Mouse (Mus musculus) retina, embryonic 14.5 days (tissue): ENCODE measurements at regions not wholly inside any gene's neighbourhood (a gene's known extent, or its start where the extent isn't known, plus 50 kb on each side); places are given as distances from the start of the nearest gene placed in this dataset.

Experiments used
- DNase-seq: peaks from one replicate; pipeline ENCODE4 v3.0.0-alpha.2; 2015; ENCODE audit warnings: low spot score

DNA sequence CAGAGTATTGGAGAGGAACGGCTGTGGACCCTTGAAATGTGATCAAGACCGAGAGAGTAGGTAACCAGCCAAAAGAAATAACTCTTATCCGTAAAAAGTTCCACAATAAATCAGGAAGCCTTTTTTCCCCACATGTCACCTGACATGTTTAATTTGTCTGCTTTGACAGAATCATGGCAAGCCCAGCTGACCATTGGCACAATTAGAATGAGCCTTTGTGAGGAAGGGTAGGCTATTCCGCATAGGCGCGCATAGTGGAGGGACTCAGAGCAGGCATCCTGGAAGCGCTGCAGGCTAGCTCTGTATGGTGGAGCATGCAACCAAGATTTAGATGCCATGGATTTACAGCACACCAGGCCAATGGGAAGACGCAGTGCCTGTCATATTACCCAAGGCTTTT is 316.5 kb upstream of the Npvf start:
- DNase-seq, result no peak

DNA sequence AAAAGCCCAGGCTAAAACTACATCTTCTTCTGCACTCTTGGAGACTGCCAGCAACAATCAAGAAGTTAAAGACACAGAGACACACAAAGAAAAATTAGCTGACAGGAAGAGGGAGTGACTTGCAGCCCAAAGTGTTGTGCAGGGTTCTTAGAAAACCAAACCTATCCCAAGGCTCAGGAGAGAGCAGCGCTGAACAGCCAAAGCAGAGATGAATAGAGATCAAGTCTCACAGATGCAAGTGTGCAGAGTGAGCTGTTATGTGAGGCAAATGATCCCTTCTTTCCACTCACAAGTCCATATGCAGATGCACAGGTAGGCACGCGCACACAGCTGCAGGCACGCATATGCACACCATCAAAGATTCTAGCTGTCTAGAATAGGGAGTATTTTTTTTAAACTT is 318.0 kb upstream of the Npvf start:
- no peak for DNase-seq

DNA sequence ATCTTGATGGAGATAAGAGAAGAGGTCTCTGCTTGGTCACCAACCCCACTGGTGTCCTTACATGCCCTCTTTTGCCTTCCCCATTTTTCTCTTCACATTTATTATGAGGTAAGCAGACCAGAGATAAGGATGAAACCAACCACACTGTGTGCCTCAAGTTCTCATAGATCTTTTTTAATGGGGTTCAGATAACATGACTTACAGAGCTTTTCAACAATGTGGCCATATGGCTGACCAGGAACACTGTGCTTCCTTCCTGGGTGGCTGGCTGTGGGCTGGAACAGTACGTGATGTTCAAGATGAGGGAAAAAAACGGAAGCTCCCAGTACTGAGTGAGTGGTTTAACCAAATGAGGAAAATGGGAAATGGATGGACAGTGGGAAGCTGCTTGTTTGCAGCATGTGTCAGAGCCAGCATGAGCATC is 319.0 kb upstream of the Npvf start:
- no peak for DNase-seq

DNA sequence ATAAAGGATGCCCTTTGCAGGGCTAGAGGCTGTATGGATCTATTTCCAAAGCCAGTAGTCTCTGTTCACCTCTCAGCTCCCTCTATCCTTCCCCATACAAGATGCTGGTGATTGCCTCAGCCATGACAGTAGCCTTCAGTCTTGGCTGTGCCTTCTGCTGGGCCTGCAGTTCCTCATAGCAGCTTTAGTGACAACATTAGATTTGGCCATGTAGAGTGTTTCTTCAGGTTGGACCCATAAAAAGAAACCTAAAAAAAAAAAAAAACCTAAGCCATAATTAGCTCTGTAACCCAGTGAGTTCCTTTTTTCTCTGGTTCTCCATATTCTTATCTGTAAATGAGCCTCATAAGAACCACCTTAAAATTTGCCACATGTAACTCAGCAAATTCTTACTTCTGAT is 319.6 kb upstream of the Npvf start:
- no peak for DNase-seq

DNA sequence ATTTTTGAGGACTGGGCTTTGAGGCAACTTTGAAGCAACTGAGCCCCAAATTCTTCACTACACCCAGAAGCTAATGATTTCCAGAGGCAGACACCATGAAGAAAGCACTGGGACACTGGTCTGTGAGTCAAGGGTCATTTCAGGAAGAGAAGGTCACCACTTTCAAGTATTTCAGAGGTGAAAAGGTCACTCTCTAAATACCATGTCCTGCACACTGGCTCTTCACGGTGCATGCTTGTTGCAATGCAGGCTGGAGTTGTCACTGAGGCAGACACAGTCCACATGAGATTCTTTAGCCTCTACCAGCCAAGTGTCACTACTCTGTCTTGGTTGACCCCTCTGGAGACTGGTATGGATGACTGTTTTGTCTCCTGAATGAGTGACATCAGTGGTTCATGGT is 320.7 kb upstream of the Npvf start:
- no peak for DNase-seq

DNA sequence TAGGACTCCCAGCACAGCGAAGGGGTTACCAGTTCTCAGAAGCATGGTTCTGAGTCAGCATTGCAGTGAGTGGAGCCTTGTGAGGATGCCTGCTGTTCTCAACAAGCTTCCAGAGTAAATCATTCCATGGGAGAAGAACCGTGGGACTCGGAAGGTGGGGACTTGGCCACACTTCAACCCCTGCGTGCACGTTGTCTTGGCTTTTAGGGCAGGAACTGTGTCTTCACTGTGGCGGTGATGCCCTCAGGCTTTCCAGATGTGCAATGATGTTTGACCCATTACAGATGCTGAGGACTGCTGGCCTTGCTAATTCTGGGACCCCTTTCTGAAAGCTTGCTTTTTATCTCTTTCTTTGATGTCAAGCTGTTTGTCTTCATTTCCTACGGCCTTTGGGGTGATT is 322.7 kb upstream of the Npvf start:
- DNase-seq, result no peak

DNA sequence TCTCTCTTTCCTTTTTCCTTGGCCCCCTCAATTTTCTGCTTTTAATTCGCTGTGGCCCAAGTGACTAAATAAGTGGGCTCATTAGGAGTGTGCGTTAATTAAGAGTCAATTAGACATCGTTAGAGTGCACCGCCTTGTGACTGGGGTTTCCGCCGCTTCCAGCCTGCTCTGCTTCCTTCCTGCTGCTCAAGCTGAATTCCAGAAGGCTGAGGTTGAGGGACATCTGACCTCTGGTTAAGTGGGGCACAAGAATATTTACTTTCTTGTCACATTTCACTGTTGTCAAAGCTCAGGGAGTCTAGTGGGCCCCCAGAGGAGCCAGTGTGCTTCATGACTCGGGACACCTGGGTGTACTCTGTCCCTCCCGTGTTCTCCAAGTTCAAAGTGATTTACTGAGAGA is 323.1 kb upstream of the Npvf start:
- peak; percentile 43 for DNase-seq

DNA sequence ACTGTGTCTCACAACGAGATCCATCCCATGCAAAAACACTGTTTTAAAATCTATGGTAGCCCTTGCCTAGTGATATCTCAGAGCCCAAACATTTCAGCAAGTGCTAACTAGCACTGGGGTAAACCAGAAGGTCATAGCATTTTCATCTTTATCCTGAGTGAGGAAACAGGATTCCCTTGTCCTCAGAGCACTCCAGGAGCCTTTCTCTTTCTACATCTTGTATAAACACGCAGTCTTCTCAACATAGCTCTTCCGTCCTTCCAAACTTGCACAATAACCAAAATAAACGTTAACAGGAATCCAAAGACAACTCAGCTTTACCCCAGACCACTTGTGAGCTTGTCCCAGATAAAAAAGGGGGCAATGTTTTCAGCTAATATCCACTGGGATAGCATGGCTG is 323.8 kb upstream of the Npvf start:
- DNase-seq, result no peak

DNA sequence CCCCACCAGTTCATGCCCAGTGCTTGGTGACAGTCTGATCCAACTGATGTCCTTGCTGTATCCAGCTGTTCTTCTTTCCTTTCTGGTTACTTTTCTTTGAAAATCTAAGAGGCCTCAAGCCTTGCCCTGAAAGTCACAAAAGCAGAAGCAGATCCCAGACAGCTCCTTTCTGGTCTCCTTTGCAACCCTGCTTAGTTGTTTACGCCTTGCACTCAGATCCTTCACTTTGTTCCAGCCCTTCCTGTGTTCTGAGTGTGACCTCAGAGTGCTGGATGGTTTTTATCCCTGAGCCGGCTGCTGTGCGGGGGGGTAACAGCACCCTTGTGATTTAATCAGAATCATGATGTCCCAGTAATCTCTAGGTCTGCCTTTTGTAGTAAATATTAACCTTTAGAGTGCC is 324.3 kb upstream of the Npvf start:
- DNase-seq, result no peak

DNA sequence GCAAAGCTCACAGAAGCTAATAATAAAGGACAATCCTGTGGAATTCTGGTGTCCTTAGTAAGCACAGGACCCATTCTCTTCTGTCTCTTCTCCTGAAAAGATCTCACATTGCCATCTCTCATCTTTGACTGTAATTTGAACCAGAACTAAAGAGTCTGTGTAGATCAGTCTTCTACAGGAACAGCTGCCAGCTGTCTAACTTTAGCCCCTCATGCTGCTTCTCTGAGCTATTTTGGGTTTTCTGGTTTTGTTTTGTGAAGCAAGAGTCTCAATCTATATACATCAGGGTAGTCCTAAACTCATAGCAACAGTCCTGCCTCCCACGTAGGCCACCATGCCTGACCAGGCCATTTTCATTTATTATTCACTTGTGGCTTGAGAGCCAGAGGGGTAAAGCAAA is 325.5 kb upstream of the Npvf start:
- no peak for DNase-seq

DNA sequence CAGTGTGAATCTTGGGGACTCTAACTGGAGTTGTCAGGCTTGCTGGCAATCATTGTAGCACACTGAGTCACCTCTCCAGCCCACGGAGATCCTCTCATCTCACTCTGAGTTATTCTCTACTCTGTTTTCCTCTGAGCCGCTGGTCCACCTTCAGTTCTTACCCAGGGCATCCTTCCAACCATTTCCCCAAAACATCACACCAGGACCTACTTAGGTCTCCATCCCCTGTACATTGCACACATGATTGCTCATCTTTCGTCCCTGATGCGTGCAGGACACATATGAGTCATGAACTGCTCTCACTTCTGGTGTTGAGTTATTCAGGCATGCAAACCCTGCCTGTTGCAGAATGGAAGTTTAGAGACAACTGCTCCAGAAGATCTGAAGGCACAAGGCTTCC is 326.1 kb upstream of the Npvf start:
- DNase-seq, result no peak

DNA sequence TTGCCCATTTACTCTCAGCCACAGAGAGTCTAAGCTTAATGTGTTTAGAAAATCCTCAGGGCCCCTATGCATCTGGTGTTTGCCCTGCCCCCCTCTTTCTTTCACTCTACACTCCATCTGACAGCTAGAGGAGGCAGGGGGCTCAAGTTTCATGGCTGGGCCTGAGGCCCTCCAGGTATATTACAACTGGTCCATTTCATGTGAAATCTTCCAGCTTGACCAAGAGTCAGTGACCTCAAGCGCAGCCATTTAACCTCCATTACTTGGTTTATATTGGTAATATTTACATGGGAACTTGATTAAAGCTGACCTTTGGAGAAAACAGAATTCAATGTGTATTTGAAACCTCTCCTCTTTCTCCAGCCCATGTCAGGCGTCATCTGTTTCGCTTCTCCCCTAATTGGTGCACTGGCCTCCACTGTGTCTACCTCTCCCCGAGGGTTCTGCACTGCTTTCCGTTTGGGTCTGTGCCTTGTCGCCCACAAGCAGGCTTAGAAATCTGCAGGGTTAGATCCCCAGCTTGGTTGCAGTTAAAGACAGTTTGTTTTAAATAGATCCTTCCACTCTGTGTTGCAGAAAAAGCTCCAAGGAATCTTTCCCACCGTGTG is 327.6 kb upstream of the Npvf start:
- DNase-seq, result peak; percentile 26

DNA sequence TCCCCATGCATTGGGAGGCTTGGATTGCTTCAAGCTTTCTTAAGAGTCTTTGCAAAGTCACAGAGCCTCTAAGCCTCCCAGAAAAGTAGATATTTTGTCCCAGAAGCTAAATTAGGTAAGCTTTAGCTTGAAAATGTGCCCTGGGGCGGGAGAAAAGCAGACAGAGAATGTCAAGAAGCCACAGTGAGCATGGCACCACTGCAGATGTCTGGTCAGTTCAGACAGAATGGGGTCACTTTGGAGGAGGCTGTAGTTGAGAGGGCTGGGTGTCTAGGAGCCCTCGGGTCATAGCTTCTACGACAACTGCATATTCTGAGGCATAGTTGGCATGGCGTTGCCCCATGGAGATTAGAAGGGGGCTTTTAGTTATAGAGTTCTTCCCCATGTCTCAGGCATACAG is 328.6 kb upstream of the Npvf start:
- no peak for DNase-seq

DNA sequence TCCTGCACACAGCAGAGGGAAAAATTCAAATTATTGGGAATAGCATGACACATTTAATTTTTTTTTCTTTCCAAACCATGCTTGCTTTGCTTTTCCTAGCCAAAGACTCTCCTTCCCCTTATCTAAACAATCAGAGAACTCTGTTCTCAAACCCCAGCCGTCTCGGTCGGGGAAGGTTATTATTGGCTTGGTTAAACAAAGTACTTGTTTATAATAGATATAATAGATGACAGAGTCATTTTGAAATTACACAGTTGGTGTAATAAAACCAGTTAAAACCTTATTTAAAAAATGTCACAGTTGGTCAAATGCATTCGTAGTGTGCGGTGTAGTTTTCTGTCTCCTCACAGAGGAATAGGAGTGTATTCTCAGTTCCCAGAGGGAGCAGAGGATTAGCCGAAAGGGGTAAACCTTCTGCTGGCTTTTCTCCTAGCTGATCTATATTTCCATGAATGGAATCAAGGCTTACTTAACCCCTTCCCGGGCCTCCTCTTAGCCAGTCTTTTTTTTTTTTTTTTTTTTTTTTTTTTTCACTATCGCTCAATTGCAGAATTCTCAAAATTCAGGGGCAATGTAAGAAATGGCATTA is 329.4 kb upstream of the Npvf start:
- no peak for DNase-seq

DNA sequence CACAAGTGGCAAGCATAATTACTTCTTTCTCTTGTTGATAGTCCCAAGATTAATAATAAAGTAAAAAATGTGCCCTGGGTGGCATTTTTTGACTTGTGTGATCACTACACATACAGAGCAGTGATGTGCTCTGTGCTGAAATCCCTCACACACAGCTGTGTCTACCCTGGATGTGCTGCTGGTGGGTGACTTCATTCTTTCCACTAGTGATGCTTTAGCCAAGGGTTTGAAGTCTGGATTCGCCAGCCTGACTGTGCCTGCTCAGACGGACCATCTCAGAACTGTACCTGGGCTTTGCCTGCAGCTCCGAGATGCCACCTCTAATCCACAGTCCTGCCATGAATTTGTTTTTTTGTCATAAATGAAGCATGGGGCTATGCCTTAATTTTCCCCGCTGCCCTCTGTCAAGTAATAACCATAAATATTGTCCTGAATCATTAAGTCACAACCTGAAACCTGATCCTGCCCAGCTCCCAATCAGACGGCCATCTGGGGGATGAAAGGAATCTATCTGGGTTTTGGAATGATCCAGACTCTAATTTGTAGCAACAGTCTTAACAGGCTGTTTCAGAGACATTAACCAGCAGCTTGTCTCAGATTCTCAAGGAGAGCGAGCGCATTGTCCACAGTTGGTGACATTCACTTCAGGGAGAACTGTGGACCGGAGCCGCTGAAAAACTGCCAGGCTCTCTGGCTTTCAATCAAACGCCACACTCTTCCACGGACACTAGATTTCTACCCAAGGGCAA is 330.1 kb upstream of the Npvf start:
- no peak for DNase-seq

DNA sequence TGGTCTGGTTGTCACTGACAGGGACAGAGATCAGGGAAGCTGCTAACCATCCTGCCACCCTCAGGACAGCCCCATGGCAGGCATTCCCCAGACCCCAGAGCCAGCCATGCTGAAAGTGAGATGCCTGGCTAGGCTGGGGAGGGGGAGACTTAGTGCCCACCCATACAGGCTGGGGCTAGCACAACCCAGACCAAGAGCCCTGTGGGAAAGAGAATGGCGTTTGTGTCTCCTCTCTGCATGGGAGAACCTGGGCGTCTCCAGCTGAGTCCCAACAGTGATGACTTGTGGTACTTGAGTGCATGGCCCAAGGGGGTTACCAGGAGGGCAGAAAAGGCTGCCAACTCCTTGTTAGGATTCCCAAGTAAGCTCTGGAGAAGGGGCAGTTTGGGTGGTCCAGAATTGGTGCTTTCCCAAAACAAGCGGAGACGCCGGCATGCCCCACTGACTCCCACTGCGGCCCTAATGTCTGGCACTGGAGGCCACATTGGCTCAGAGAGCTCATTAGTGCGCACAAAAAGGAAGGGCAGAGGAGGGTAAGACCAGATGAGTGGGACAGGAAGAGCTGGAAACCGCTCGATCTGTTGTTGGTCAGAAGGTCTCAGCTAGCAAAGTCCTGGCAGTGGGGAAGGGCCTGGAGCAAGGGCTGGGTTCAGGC is 332.2 kb upstream of the Npvf start:
- DNase-seq, result peak; percentile 64

DNA sequence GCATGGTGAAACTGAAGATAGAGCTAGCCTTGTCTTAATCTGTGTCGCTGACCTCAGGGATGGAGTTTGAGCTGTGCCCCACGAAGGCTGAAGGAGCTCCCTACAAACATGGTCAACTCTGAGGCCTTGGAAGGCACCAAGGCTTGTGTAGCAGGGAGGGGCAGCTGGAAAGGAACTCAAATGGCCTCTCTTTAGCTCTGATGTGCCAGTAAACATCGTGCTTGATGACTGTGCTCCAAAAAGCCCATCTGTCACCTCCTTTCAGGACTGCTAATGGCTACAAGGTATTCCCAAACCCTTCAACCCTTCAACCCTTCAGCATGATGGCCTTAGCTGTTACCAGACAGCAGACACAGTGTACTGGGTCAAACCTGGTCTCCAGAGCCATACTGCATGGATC is 334.3 kb upstream of the Npvf start:
- DNase-seq, result no peak

DNA sequence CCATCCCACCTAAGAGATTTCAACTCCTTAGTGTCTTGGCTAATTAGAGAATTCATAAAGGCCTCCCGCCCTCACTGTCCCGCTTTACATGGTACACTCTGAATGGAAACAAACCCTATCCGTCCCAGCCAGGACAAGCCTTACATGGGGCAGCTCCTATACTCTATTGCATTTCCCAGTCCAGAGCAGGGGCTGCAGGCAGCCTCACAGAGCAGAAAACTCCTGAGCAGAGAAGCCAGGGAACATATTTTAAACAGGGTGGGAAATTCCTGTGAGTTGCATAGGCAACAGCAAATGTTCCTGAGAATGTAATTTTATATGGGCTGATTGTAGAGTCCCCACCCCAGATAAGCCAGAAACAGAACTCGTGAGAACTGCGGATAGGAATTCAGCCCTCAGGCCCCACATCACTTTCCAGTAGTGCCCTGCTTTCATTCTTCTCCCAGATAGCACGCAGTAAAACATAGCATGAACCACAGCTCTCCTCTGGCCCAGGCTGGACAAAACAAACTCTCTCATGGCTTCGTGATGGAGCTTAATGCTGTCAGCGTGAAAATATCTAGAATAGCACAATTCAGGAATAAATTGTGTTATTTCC is 337.4 kb upstream of the Npvf start:
- no peak for DNase-seq

DNA sequence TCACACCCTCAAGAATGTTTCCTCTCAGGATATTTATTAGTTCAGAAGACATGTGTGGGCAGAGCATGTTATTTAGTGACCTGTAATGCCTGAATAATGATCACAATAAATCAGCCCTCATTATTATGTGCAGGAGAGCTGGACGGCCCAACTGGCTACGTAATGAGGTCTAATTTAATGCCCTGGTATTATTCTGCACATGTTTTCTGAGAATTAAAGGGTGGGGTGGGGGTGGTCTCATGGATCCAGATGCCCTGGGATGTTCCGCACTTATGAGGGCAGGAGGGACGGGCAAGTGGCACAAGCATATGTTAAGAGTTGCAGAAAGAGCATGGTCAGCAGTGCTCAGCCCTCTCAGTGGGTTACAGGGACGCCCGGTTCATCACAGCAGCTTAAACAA is 339.7 kb upstream of the Npvf start:
- no peak for DNase-seq

DNA sequence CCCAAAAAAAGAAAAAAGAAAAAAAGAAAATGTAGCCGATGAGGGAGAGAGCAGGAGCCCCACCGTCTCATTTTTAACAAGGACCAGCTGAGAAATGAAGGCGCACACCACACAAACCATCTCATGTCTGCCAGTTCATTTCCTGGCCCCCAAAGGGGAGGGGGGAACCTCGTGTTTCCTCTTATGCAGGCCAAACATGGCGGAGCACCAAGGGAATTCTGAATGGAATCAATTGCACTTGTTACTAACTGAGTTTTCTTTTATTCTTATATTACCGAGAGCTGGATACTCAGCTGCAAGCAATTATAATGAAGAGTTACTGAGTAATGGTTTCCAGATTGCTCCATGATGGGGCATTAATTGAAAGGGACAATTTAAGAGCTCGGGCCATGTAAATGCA is 348.5 kb upstream of the Npvf start:
- no peak for DNase-seq

DNA sequence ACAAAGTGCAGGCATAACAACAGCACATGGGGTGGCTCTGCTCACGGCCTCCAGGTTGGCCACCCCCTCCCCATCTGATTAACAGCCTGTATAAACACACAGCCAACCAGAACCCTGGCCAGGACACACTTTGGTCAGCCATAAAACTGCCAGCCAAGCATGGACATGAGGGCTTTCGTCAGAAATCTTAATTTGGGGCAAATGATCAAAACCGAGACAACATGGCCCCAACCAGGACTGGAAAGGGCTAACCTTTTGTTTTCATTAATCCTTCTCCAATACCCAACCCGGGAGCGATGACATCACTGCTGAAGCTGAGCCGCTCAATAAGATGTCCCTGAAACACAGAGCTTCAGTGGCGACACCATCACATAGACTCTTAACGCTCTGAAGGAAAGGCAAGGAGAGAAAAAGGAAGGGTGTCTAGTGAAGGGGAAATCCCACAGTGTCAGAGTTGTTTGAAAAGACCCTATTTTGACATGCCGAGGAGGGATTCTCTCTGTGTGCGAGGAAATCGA is 351.9 kb upstream of the Npvf start:
- DNase-seq, result no peak

DNA sequence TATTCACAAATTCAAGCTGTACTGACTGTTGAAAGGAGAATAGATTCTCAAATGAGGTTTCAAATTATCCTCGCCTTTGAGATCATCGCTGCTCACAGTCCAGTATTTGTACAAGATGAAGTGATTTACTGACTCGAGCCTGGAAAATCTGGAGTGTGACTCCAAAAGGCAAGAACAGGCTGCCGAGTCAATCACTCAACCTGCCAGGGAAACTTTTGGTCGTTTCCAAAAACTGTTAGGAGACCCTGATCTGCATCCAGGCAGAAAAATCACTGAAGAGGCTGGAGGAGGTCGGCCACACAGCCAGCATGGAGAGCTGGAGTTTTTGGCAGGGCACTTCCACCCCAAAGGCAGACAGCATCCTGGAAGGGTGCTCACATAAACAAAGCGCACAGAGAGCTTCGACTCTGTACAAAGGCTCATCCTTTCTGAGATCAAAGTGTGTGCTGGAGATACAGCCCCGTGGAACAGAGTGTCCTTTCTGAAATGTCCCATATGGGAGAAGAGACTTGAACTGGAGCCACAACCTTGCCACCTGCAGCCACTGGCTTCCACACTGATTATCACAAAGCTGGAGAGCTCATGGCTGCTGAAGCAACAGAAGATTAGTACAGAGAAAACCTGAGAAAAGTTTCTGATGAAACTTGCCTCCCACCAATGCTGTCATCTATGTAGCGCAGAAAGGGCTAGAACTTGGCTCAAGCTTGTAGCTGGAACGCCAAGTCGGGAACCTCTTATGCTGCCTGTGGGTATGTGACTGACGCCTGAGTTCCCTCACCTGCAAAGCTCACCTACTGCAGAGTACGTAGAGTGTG is 355.5 kb upstream of the Npvf start:
- DNase-seq, result no peak
